Mouse (Mus musculus) limb, embryonic 14.5 days (tissue): Measurements from ENCODE around the gene Zfp493. TPM values are rescaled to one million over a fixed set of nuclear protein-coding genes. Genes with fewer than 3 reads are reported as not detected.

Experiments
- ATAC-seq: fragments of 200-750 bp; cut with Nextera tagmentation; 2 replicates; pipeline ENCODE4 v1.8.0; 2017; ENCODE audit warnings: low read depth, moderate number of reproducible peaks, moderate TSS enrichment; ENCODE audit not compliant: low FRiP score
- DNase-seq: peaks from one replicate; pipeline ENCODE4 v3.0.0-alpha.2; 2015; ENCODE audit warnings: low spot score
- H3K27ac ChIP-seq: fragments of 300-500 bp; sonication (generic); replicated peaks from 2 replicates; pipeline ENCODE4 v1.5.1; 2014; ENCODE audit warnings: low read depth, mild to moderate bottlenecking, low read length, moderate library complexity, mixed read lengths
- H3K27me3 ChIP-seq: fragments of 300-500 bp; sonication (generic); 2 replicates; pipeline ENCODE4 v1.6.1; 2014; ENCODE audit warnings: low read length, mixed read lengths; ENCODE audit not compliant: control insufficient read depth, insufficient read depth
- H3K36me3 ChIP-seq: fragments of 300-500 bp; sonication (generic); 2 replicates; pipeline ENCODE4 v1.6.1; 2014; ENCODE audit warnings: mild to moderate bottlenecking, low read length, moderate library complexity, mixed read lengths; ENCODE audit not compliant: control insufficient read depth, insufficient read depth
- H3K4me1 ChIP-seq: fragments of 300-500 bp; sonication (generic); 2 replicates; pipeline ENCODE4 v1.6.1; 2014; ENCODE audit warnings: antibody characterized with exemption, low read length, mixed read lengths; ENCODE audit not compliant: control insufficient read depth, insufficient read depth
- H3K4me2 ChIP-seq: fragments of 300-500 bp; sonication (generic); replicated peaks from 2 replicates; pipeline ENCODE4 v1.6.1; 2014; ENCODE audit warnings: low read depth, mild to moderate bottlenecking, low read length, moderate library complexity; ENCODE audit not compliant: severe bottlenecking
- H3K4me3 ChIP-seq: fragments of 300-500 bp; sonication (generic); replicated peaks from 2 replicates; pipeline ENCODE4 v1.5.1; 2014; ENCODE audit warnings: low read length
- H3K9ac ChIP-seq: fragments of 300-500 bp; sonication (generic); 2 replicates; pipeline ENCODE4 v1.6.1; 2014; ENCODE audit warnings: mild to moderate bottlenecking, low read depth, low read length, moderate library complexity; ENCODE audit not compliant: severe bottlenecking
- H3K9me3 ChIP-seq: fragments of 300-500 bp; sonication (generic); 2 replicates; pipeline ENCODE4 v1.6.1; 2016; ENCODE audit warnings: low read length; ENCODE audit not compliant: control insufficient read depth
- POLR2A ChIP-seq: fragments of 200-500 bp; IDR thresholded peaks from 2 replicates; pipeline ENCODE4 v1.8.0; 2012; ENCODE audit warnings: inconsistent platforms, mild to moderate bottlenecking, moderate library complexity, borderline replicate concordance; ENCODE audit not compliant: insufficient read depth, insufficient read length; ENCODE audit errors: extremely low read depth
- WGBS: fragments of 180-500 bp; shearing (Covaris S2); extraction: QIAGEN DNeasy Blood & Tissue Kit; methylation state at CpG from one replicate; pipeline ENCODE4 v1.1.7; 2014; 5-methylcytosine and 5-hydroxymethylcytosine counted together
- polyA plus RNA-seq, 2 experiments: library from polyadenylated mRNA; depleted of rRNA in 1 of 2; stranded (reverse) in 1 of 2; unstranded in 1 of 2; fragments of >200 nt; fragmentation: Nextera tagmentation in 1 of 2; extraction: Ambion mirVana in 1 of 2; gene quantifications; 2 replicates each; pipeline versions ENCODE4 v1.2.1 to v1.2.3; 2012 to 2014

Zfp493 gene
- polyA plus RNA-seq, 2 experiments: 2.5 to 2.6 TPM

GRCm38 (mm10) chr13:67811651-67812210 is 32.2 kb downstream of the Zfp493 start:
- DNase-seq: no peak
- no peak for TF ChIP-seq POLR2A
- 0 out of 2 replicates have a peak, but pooled peaks cover 3% of the 10 kb centered on the region for H3K36me3 ChIP-seq
- no peak overlapping the region for H3K4me3 ChIP-seq
- H3K9me3 ChIP-seq: 0 out of 2 replicates have a peak, but pooled peaks cover 4% of the 10 kb centered on the region
- H3K9ac ChIP-seq: no peak overlapping the region
- no peaks in the 10 kb centered on the region for H3K4me1 ChIP-seq
- no peak overlapping the region for H3K27ac ChIP-seq
- ATAC-seq: no peak
- 71% methylated on average over 1 of the region's 1 CpGs for WGBS
- no peak overlapping the region for H3K4me2 ChIP-seq
- H3K27me3 ChIP-seq: no peaks in the 10 kb centered on the region

- ATAC-seq (no peak), DNase-seq (no peak)
- H3K4me2 ChIP-seq: no peak overlapping the region
- H3K9me3 ChIP-seq: 0 out of 2 replicates have a peak, but pooled peaks cover 4% of the 10 kb centered on the region
- peak overlapping the region; percentile 87 for H3K4me3 ChIP-seq
- no peak overlapping the region for H3K27ac ChIP-seq
- H3K27me3 ChIP-seq: no peaks in the 10 kb centered on the region
- peak overlapping the region; percentile 72; the same call in 1 of the 2 replicates for H3K9ac ChIP-seq
- TF ChIP-seq POLR2A: no peak
- H3K4me1 ChIP-seq: no peaks in the 10 kb centered on the region
- 79% methylated on average over 8 of the region's 8 CpGs for whole genome bisulfite sequencing
- 0 out of 2 replicates have a peak, but pooled peaks cover 3% of the 10 kb centered on the region for H3K36me3 ChIP-seq
These were observed 33.6 kb downstream of the Zfp493 start for GRCm38 (mm10) chr13:67812961-67813709.

- H3K9me3 ChIP-seq: peaks cover 4% of the 10 kb centered on the region; the same call in 1 of the 2 replicates
- peak within 1 kb of the TSS; percentile 87 for H3K4me3 ChIP-seq
- no peaks in the 10 kb centered on the region for H3K4me1 ChIP-seq
- TF ChIP-seq POLR2A: no peak
- peak within 1 kb of the TSS; percentile 70 for H3K4me2 ChIP-seq
- WGBS: 4% methylated on average over 31 of the region's 31 CpGs
- H3K27me3 ChIP-seq: no peaks in the 10 kb centered on the region
- DNase-seq (peak; percentile 88), ATAC-seq (peak; percentile 97)
- peak within 1 kb of the TSS; percentile 84 for H3K27ac ChIP-seq
- H3K36me3 ChIP-seq: peaks cover 10% of the 10 kb centered on the region; the same call in 1 of the 2 replicates
- peak within 1 kb of the TSS; percentile 72 for H3K9ac ChIP-seq
These were observed 34.5 kb downstream of the Zfp493 start, which contains the start of gene Zfp273 for GRCm38 (mm10) chr13:67813710-67814660. Gene Zfp273, plus strand, starts transcription at chr13:67813740.

- no peak for DNase-seq
- no peak overlapping the region for H3K9ac ChIP-seq
- H3K27ac ChIP-seq: no peak overlapping the region
- H3K4me2 ChIP-seq: no peak overlapping the region
- no peaks in the 10 kb centered on the region for H3K27me3 ChIP-seq
- TF ChIP-seq POLR2A: no peak
- 93% methylated on average over 1 of the region's 1 CpGs for WGBS
- H3K36me3 ChIP-seq: peaks cover 21% of the 10 kb centered on the region; the same call in 1 of the 2 replicates
- no peaks in the 10 kb centered on the region for H3K4me1 ChIP-seq
- H3K9me3 ChIP-seq: peaks cover 4% of the 10 kb centered on the region; the same call in 1 of the 2 replicates
- no peak for ATAC-seq
- no peak overlapping the region for H3K4me3 ChIP-seq
These were observed 39.1 kb downstream of the Zfp493 start for GRCm38 (mm10) chr13:67818636-67819035.
